Mouse (Mus musculus): ENCODE results near the gene Olfr1392. TPM values are rescaled to one million over a fixed set of nuclear protein-coding genes. Genes with fewer than 3 reads are reported as not detected.
A peak's percentile ranks its signal among the peaks of the same experiment; 100 is the strongest.

Gene Olfr1392
- total and polyA plus RNA-seq, 3 experiments = not detected

- peaks cover 13 to 76% of the 10 kb centered on the region in 2 experiments for H3K4me1 ChIP-seq (ENCODE audit: control insufficient read depth in 1 of 2, insufficient read depth in 2 of 2)
- no peak for TF ChIP-seq NELFE (IDR thresholded peaks at IDR 0.05; ENCODE audit: low read depth, low read length)
- TF ChIP-seq RCOR1 (conservative IDR thresholded peaks at IDR 0.05; ENCODE audit: low read depth, low read length) = no peak
- TF ChIP-seq TCF12 (IDR thresholded peaks at IDR 0.05; ENCODE audit: low read depth, low read length) = no peak
- TF ChIP-seq MAX (IDR thresholded peaks at IDR 0.05; ENCODE audit: low read length) = no peak
- TF ChIP-seq POLR2AphosphoS2 (IDR thresholded peaks at IDR 0.05; ENCODE audit: low read depth, low read length) = no peak
- no peak for TF ChIP-seq MYC (IDR thresholded peaks at IDR 0.05; ENCODE audit: low read depth, low read length)
- no peak for TF ChIP-seq JUND (conservative IDR thresholded peaks at IDR 0.05; ENCODE audit: low read depth, low read length)
- TF ChIP-seq JUN (IDR thresholded peaks at IDR 0.05; ENCODE audit: insufficient read depth, low read depth, low read length) = no peak
- no peak for TF ChIP-seq NRF1 (IDR thresholded peaks at IDR 0.05; ENCODE audit: low read depth, low read length)
- no peak for TF ChIP-seq HCFC1 (IDR thresholded peaks at IDR 0.05; ENCODE audit: low read depth, low read length)
- no peak for TF ChIP-seq ZMIZ1 (IDR thresholded peaks at IDR 0.05; ENCODE audit: low read depth, low read length)
These were observed 33.0 kb upstream of the Olfr1392 start for GRCm38 (mm10) chr11:49252048-49252447.

GRCm38 (mm10) chr11:49253035-49253434 is 32.0 kb upstream of the Olfr1392 start:
- Histone ChIP-seq H3K4me3 (replicated peaks in 1 of 3; ENCODE audit: low read depth in 2 of 3, low read length in 2 of 3, poor library complexity in 1 of 3) (no peak overlapping the region), H3K79me2 (replicated peaks; ENCODE audit: control insufficient read depth, extremely low read depth, insufficient read depth, poor library complexity, severe bottlenecking) (peaks cover 63% of the 10 kb centered on the region), H3K4me2 (ENCODE audit: insufficient read depth, low read depth, poor library complexity, severe bottlenecking) (no peak overlapping the region), H3K9me3 (replicated peaks; ENCODE audit: low read length) (no peaks in the 10 kb centered on the region), H3K27ac (ENCODE audit: insufficient read depth, low read depth) (no peak overlapping the region), H3K36me3 (replicated peaks in 1 of 2; ENCODE audit: control insufficient read depth in 1 of 2, insufficient read depth in 1 of 2, low read length in 1 of 2) (peaks cover 30 to 61% of the 10 kb centered on the region in 2 experiments), H3K27me3 (replicated peaks) (no peaks in the 10 kb centered on the region), H3K9ac (ENCODE audit: insufficient read depth, low read depth) (no peak overlapping the region), H3K4me1 (ENCODE audit: control insufficient read depth in 1 of 2, insufficient read depth in 2 of 2) (peaks cover 13 to 70% of the 10 kb centered on the region in 2 experiments)
- dilution Hi-C loops (cut with MboI; ENCODE audit: extremely low pct_ligation_motif_present, extremely low pct_unique_long_range_greater_than_20kb, low sequenced_read_pairs) (no loop called here), in situ Hi-C loops (cut with MboI; ENCODE audit: low pct_ligation_motif_present, low pct_unique_long_range_greater_than_20kb, low sequenced_read_pairs) (loop anchor here (25.0 kb wide), 1 partner anchor 141 kb away; the partner anchor contains the start of gene Olfr1396)
- DNase-seq (ENCODE audit: extremely low read depth) = no peak
- no peak for TF ChIP-seq NRF1 (IDR thresholded peaks at IDR 0.05; ENCODE audit: low read depth, low read length)

More at GRCm38 (mm10) chr11:49252048-49252447, 33.0 kb upstream of the Olfr1392 start:
- dilution Hi-C loops (cut with MboI; ENCODE audit: extremely low pct_ligation_motif_present, extremely low pct_unique_long_range_greater_than_20kb, low sequenced_read_pairs) = no loop called here
- Histone ChIP-seq H3K4me3 (replicated peaks in 1 of 3; ENCODE audit: low read depth in 2 of 3, low read length in 2 of 3, poor library complexity in 1 of 3) (peak overlapping the region; percentile 3 to 72 (median 56)), H3K27ac (ENCODE audit: insufficient read depth, low read depth) (no peak overlapping the region), H3K4me2 (ENCODE audit: insufficient read depth, low read depth, poor library complexity, severe bottlenecking) (peak overlapping the region; percentile 55), H3K36me3 (replicated peaks in 1 of 2; ENCODE audit: control insufficient read depth in 1 of 2, insufficient read depth in 1 of 2, low read length in 1 of 2) (peaks cover 30 to 55% of the 10 kb centered on the region in 2 experiments), H3K27me3 (replicated peaks) (no peaks in the 10 kb centered on the region), H3K9ac (ENCODE audit: insufficient read depth, low read depth) (peak overlapping the region; percentile 83; the same call in 1 of the 2 replicates), H3K79me2 (replicated peaks; ENCODE audit: control insufficient read depth, extremely low read depth, insufficient read depth, poor library complexity, severe bottlenecking) (peaks cover 68% of the 10 kb centered on the region), H3K9me3 (replicated peaks; ENCODE audit: low read length) (no peaks in the 10 kb centered on the region)
- in situ Hi-C loops (cut with MboI; ENCODE audit: low pct_ligation_motif_present, low pct_unique_long_range_greater_than_20kb, low sequenced_read_pairs) = loop anchor here (25.0 kb wide), 1 partner anchor 140 kb away; the partner anchor contains the start of gene Olfr1396
- DNase-seq (ENCODE audit: extremely low read depth) = no peak

GRCm38 (mm10) chr11:49259296-49259695 is 25.8 kb upstream of the Olfr1392 start:
- H3K4me1 ChIP-seq (ENCODE audit: control insufficient read depth in 1 of 2, insufficient read depth in 2 of 2) = peaks cover 3 to 30% of the 10 kb centered on the region in 2 experiments
- in situ Hi-C loops (cut with MboI; ENCODE audit: low pct_ligation_motif_present, low pct_unique_long_range_greater_than_20kb, low sequenced_read_pairs) = loop anchor here (25.0 kb wide), 1 partner anchor 147 kb away; the partner anchor contains the start of gene Olfr1396
- no peak for TF ChIP-seq RAD21 (IDR thresholded peaks at IDR 0.05; ENCODE audit: low read depth, low read length)
- TF ChIP-seq RCOR1 (conservative IDR thresholded peaks at IDR 0.05; ENCODE audit: low read depth, low read length) = no peak
- TF ChIP-seq ZNF384 (IDR thresholded peaks at IDR 0.05; ENCODE audit: low read depth, low read length) = no peak
- no peak for TF ChIP-seq IRF4 (IDR thresholded peaks at IDR 0.05; ENCODE audit: low read depth, low read length)
- no peak for TF ChIP-seq TBP (conservative IDR thresholded peaks at IDR 0.05; ENCODE audit: low read depth, low read length)
- no peak for TF ChIP-seq HCFC1 (IDR thresholded peaks at IDR 0.05; ENCODE audit: low read depth, low read length)
- TF ChIP-seq JUND (conservative IDR thresholded peaks at IDR 0.05; ENCODE audit: low read depth, low read length) = no peak
- TF ChIP-seq MAFK (IDR thresholded peaks at IDR 0.05; ENCODE audit: insufficient replicate concordance, low read length) = no peak
- TF ChIP-seq BHLHE40 (IDR thresholded peaks at IDR 0.05; ENCODE audit: low read depth, low read length) = no peak
- no peak for TF ChIP-seq KAT2A (IDR thresholded peaks at IDR 0.05; ENCODE audit: insufficient replicate concordance, low read length)
- no peak for TF ChIP-seq PAX5 (IDR thresholded peaks at IDR 0.05; ENCODE audit: low read length)
- no peak for TF ChIP-seq ZKSCAN1 (IDR thresholded peaks at IDR 0.05; ENCODE audit: borderline replicate concordance, low read depth, low read length)
- TF ChIP-seq SIN3A (IDR thresholded peaks at IDR 0.05; ENCODE audit: low read length) = no peak
- TF ChIP-seq EP300 (IDR thresholded peaks at IDR 0.05; ENCODE audit: low read length) = no peak
- no peak for TF ChIP-seq NELFE (IDR thresholded peaks at IDR 0.05; ENCODE audit: low read depth, low read length)
- no peak overlapping the region for H3K9ac ChIP-seq (ENCODE audit: insufficient read depth, low read depth)
- H3K9me3 ChIP-seq (replicated peaks; ENCODE audit: low read length) = no peaks in the 10 kb centered on the region
- H3K27ac ChIP-seq (ENCODE audit: insufficient read depth, low read depth) = no peak overlapping the region
- peaks cover 24% of the 10 kb centered on the region for H3K79me2 ChIP-seq (replicated peaks; ENCODE audit: control insufficient read depth, extremely low read depth, insufficient read depth, poor library complexity, severe bottlenecking)
- no peak overlapping the region for H3K4me2 ChIP-seq (ENCODE audit: insufficient read depth, low read depth, poor library complexity, severe bottlenecking)
- dilution Hi-C loops (cut with MboI; ENCODE audit: extremely low pct_ligation_motif_present, extremely low pct_unique_long_range_greater_than_20kb, low sequenced_read_pairs) = no loop called here
- H3K27me3 ChIP-seq (replicated peaks) = no peaks in the 10 kb centered on the region
- DNase-seq (ENCODE audit: extremely low read depth) = no peak
- H3K4me3 ChIP-seq (replicated peaks in 1 of 3; ENCODE audit: low read depth in 2 of 3, low read length in 2 of 3, poor library complexity in 1 of 3) = no peak overlapping the region
- peaks cover 59 to 90% of the 10 kb centered on the region in 2 experiments for H3K36me3 ChIP-seq (replicated peaks in 1 of 2; ENCODE audit: control insufficient read depth in 1 of 2, insufficient read depth in 1 of 2, low read length in 1 of 2)
